Mouse (Mus musculus) brain, embryonic 14.5 days (tissue): ENCODE data around the gene Arid4b.

Experiments
- CTCF ChIP-seq: fragments of 200-500 bp; IDR thresholded peaks from 2 replicates; pipeline ENCODE4 v1.5.1; 2012; ENCODE audit warnings: inconsistent platforms, mild to moderate bottlenecking, moderate library complexity, borderline replicate concordance; ENCODE audit not compliant: insufficient read depth, insufficient read length; ENCODE audit errors: extremely low read depth
- POLR2A ChIP-seq: fragments of 200-500 bp; IDR thresholded peaks from 2 replicates; pipeline ENCODE4 v1.6.1; 2012; ENCODE audit warnings: mild to moderate bottlenecking, inconsistent platforms, borderline replicate concordance; ENCODE audit not compliant: poor library complexity, insufficient read depth, insufficient read length, severe bottlenecking; ENCODE audit errors: extremely low read depth

DNA sequence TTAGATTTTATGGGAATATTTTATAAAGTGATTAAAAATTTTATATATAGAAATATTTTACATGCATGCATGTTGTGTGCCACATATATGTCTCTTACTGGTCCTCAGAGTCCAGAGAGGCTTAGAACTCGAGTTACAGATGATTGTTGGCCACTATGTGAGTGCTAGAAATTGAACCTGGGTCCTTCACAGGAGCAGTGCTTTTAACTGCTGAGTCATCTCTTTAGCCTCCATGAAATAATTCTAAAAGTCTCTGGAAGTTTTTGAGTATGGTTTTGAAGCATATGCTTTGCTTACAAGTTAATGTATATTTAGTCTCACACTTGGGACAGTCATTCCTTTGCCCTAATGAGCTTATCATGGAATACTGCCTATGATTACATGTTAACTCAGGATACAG lies 12.3 kb downstream of the Arid4b start:
- TF ChIP-seq POLR2A: no peak
- TF ChIP-seq CTCF: no peak
